Mouse (Mus musculus) neural tube, postnatal 0 days (tissue): ENCODE measurements around the gene Hist1h4h. TPM values are rescaled to one million over a fixed set of nuclear protein-coding genes. Genes with fewer than 3 reads are reported as not detected.

Source experiments
- polyA plus RNA-seq: library from polyadenylated mRNA; unstranded; fragments of >200 nt; fragmentation: Nextera tagmentation; extraction: Ambion mirVana; gene quantifications from 2 replicates; pipeline ENCODE4 v1.2.1, GENCODE M21; 2015

The Hist1h4h gene
- 0.92 and 4.6 TPM in 2 replicates for polyA plus RNA-seq

GRCm38 (mm10) chr13:23530901-23531875 is at the start of gene Hist1h4h:
Gene Hist1h4h, plus strand, starts transcription at chr13:23531050.

GRCm38 (mm10) chr13:23488400-23489322 is 42.2 kb upstream of the Hist1h4h start, which contains the start of gene Btn2a2:
Gene Btn2a2, minus strand, starts transcription at chr13:23488857.

GRCm38 (mm10) chr13:23533560-23534367 is 2.9 kb downstream of the Hist1h4h start, which contains the start of gene Hist1h2af:
Gene Hist1h2af, plus strand, starts transcription at chr13:23533906.

GRCm38 (mm10) chr13:23535137-23536075 is 4.6 kb downstream of the Hist1h4h start, which contains the start of gene Hist1h3g:
Gene Hist1h3g, plus strand, starts transcription at chr13:23535422.

GRCm38 (mm10) chr13:23542999-23543607 is 12.3 kb downstream of the Hist1h4h start, which contains the start of gene Hist1h2bh:
Gene Hist1h2bh, minus strand, starts transcription at chr13:23543392.

GRCm38 (mm10) chr13:23543965-23544786 is 13.3 kb downstream of the Hist1h4h start, which contains the start of gene Hist1h3f:
Gene Hist1h3f, plus strand, starts transcription at chr13:23544052.

GRCm38 (mm10) chr13:23551146-23551834 is 20.4 kb downstream of the Hist1h4h start, which contains the start of gene Hist1h4f:
Gene Hist1h4f, minus strand, starts transcription at chr13:23551648.

GRCm38 (mm10) chr13:23552962-23553361 is 22.1 kb downstream of the Hist1h4h start, which contains the start of gene Hist1h1d:
Gene Hist1h1d, plus strand, starts transcription at chr13:23553262.

GRCm38 (mm10) chr13:23561883-23562659 is 31.2 kb downstream of the Hist1h4h start, which contains the start of gene Hist1h3e:
Gene Hist1h3e, minus strand, starts transcription at chr13:23562369.

GRCm38 (mm10) chr13:23571022-23571503 is 40.2 kb downstream of the Hist1h4h start, which contains the start of the genes Hist1h2ae and Hist1h2bg:
Gene Hist1h2ae, minus strand, starts transcription at chr13:23571220.
Gene Hist1h2bg, plus strand, starts transcription at chr13:23571396.

GRCm38 (mm10) chr13:23573898-23574524 is 43.2 kb downstream of the Hist1h4h start, which contains the start of the genes Hist1h2bf and Hist1h2ad:
Gene Hist1h2bf, minus strand, starts transcription at chr13:23574196.
Gene Hist1h2ad, plus strand, starts transcription at chr13:23574381.

GRCm38 (mm10) chr13:23575271-23575851 is 44.5 kb downstream of the Hist1h4h start, which contains the start of gene Hist1h3d:
Gene Hist1h3d, plus strand, starts transcription at chr13:23575763.

